Mouse (Mus musculus): Measurements from ENCODE around the gene Xkr7. TPM values are rescaled to one million over a fixed set of nuclear protein-coding genes. Genes with fewer than 3 reads are reported as not detected.

Xkr7 gene
- total RNA-seq, 4 experiments from 2014 or later: not detected

- peak; percentile 29 to 39 for DNase-seq (ENCODE audit: low spot score in 2 of 2)
Measured at GRCm38 (mm10) chr2:153032083-153032842, 611 bp downstream of the Xkr7 start.

GRCm38 (mm10) chr2:153032973-153033372, 1.3 kb downstream of the Xkr7 start:
- DNase-seq (ENCODE audit: low spot score in 2 of 2): no peak

- no peak for DNase-seq (ENCODE audit: low spot score in 2 of 2)
Measured at GRCm38 (mm10) chr2:153033545-153034230, 2.0 kb downstream of the Xkr7 start.

GRCm38 (mm10) chr2:153036690-153037089, 5.0 kb downstream of the Xkr7 start:
- no peak for DNase-seq (ENCODE audit: low spot score in 2 of 2)

GRCm38 (mm10) chr2:153043886-153044285, 12.2 kb downstream of the Xkr7 start:
- no peak for DNase-seq (ENCODE audit: low spot score in 2 of 2)

GRCm38 (mm10) chr2:153045884-153046299, 14.2 kb downstream of the Xkr7 start:
- DNase-seq (ENCODE audit: low spot score in 2 of 2): no peak

GRCm38 (mm10) chr2:153047828-153048465, 16.3 kb downstream of the Xkr7 start:
- DNase-seq (ENCODE audit: low spot score in 2 of 2): no peak

GRCm38 (mm10) chr2:153049288-153049996, 17.8 kb downstream of the Xkr7 start:
- DNase-seq (ENCODE audit: low spot score in 2 of 2): no peak

- no peak for DNase-seq (ENCODE audit: low spot score in 2 of 2)
Measured at GRCm38 (mm10) chr2:153049997-153050358, 18.3 kb downstream of the Xkr7 start.

- no peak for DNase-seq (ENCODE audit: low spot score in 2 of 2)
Measured at GRCm38 (mm10) chr2:153051095-153051494, 19.4 kb downstream of the Xkr7 start.

GRCm38 (mm10) chr2:153051537-153051936, 19.9 kb downstream of the Xkr7 start:
- no peak for DNase-seq (ENCODE audit: low spot score in 2 of 2)

- DNase-seq (ENCODE audit: low spot score in 2 of 2): no peak
Measured at GRCm38 (mm10) chr2:153052700-153053351, 21.2 kb downstream of the Xkr7 start.

- no peak for DNase-seq (ENCODE audit: low spot score in 2 of 2)
Measured at GRCm38 (mm10) chr2:153053896-153054295, 22.2 kb downstream of the Xkr7 start.

- no peak for DNase-seq (ENCODE audit: low spot score in 2 of 2)
Measured at GRCm38 (mm10) chr2:153055270-153055920, 23.7 kb downstream of the Xkr7 start.

- no peak for DNase-seq (ENCODE audit: low spot score in 2 of 2)
Measured at GRCm38 (mm10) chr2:153058365-153058764, 26.7 kb downstream of the Xkr7 start.

GRCm38 (mm10) chr2:153060216-153060615, 28.6 kb downstream of the Xkr7 start:
- no peak for DNase-seq (ENCODE audit: low spot score in 2 of 2)

- DNase-seq (ENCODE audit: low spot score in 2 of 2): no peak
Measured at GRCm38 (mm10) chr2:153063394-153063793, 31.7 kb downstream of the Xkr7 start.

- DNase-seq (ENCODE audit: low spot score in 2 of 2): no peak
Measured at GRCm38 (mm10) chr2:153064190-153064970, 32.7 kb downstream of the Xkr7 start.

GRCm38 (mm10) chr2:153065747-153066508, 34.3 kb downstream of the Xkr7 start, which contains the start of gene Ccm2l:
TSS of gene Ccm2l (plus strand) at chr2:153065955.
- no peak for DNase-seq (ENCODE audit: low spot score in 2 of 2)
